Mouse (Mus musculus): ENCODE measurements around the gene Cldn7. TPM values are rescaled to one million over a fixed set of nuclear protein-coding genes. Genes with fewer than 3 reads are reported as not detected.

The Cldn7 gene
- polyA plus RNA-seq, 1 experiment from 2014 or later: 13.4 TPM

DNA sequence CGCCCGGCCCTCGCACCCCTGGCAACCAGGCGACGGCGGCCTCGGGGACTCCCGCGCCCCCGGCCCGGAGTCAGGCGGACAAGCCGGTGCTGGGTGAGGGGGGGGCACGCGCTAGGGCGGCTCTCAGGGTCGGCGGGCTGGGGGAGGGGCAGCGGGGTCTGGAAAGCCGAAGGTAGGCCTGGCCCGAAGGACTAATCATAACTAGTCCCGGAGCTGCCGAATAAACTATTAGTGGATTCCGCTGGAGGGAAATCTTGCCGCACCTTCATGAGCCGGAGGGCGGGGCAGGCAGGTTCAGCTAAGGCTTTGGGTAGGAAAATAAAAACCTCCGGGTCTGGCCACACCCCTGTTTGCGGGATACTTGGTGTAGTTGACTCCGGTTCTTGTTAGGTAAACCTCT, 28.4 kb upstream of the Cldn7 start:
- 0 out of 2 replicates have a peak, but pooled peaks have one; percentile 1 for ATAC-seq (ENCODE audit: low FRiP score, low read depth)
- Histone ChIP-seq H3K36me3 (no peaks in the 10 kb centered on the region), H3K9me3 (no peaks in the 10 kb centered on the region), H3K9ac (peak overlapping the region; percentile 80), H3K4me3 (peak overlapping the region; percentile 64), H3K27ac (no peak overlapping the region), H3K27me3 (peaks cover 18% of the 10 kb centered on the region), H3K4me2 (replicated peaks) (peak overlapping the region; percentile 100), H3K4me1 (peaks cover 48% of the 10 kb centered on the region)
- under 1% methylated on average over 29 of the region's 30 CpGs for WGBS

DNA sequence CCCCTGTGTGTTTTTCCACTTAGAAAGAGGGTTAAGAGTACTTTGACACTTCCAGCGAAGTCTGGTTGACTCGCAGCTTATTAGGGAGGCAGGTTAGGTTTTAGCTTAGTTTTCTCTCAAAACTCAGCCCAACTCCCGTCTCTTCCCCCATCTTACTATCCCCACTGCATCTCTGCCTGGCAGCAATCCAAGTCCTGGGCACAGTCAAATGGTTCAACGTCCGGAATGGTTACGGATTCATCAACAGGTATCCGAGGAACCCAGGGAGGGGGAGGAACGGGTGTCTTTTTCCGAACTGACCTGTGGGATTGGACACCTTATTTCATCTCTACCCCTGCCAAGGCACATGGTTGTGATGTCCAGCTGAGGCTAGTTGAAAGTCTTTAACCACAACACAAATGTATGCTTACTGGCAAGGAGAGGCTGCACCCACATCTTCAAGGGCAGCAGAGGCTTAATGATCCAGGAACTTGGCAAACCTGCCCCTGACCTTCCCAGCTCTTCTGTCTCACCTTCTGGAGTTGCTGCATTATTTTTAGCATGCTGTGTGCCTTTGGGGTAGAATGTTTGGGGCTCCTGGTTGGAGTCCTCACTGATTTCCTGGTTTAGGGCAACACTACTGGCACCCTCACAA, 27.7 kb upstream of the Cldn7 start:
- peak overlapping the region; percentile 80 for H3K9ac ChIP-seq
- no peak overlapping the region for H3K27ac ChIP-seq
- H3K27me3 ChIP-seq: peaks cover 18% of the 10 kb centered on the region
- H3K4me1 ChIP-seq: peaks cover 48% of the 10 kb centered on the region
- H3K4me3 ChIP-seq: peak overlapping the region; percentile 64
- ATAC-seq (ENCODE audit: low FRiP score, low read depth): no peak
- H3K4me2 ChIP-seq (replicated peaks): peak overlapping the region; percentile 100
- 41% methylated on average over 9 of the region's 9 CpGs for WGBS
- H3K36me3 ChIP-seq: peaks cover 4% of the 10 kb centered on the region
- no peaks in the 10 kb centered on the region for H3K9me3 ChIP-seq

DNA sequence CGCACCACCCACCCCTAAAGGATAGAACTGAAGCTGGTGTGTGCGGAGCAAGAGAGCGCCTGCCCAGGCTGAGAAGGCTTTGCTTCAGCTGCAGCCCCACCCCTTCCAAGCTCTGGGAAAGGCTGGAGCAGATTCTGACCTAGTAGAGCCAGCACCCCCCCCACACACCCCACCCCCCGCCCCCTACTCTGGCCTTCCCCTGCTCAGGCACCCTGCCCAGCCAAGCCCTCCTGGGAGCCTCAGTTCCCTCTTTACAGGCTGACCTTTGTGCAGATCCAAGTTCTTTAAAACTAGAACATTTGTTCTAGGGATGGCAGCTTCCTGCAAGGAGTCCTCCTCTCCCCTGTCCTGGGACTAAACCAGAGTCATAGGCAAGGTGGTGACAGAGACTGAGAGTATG, 27.2 kb upstream of the Cldn7 start:
- Histone ChIP-seq H3K4me3 (peak overlapping the region; percentile 64; the same call in 1 of the 2 replicates), H3K4me1 (peaks cover 48% of the 10 kb centered on the region), H3K9me3 (no peaks in the 10 kb centered on the region), H3K9ac (no peak overlapping the region; the same call in 1 of the 2 replicates), H3K4me2 (replicated peaks) (peak overlapping the region; percentile 100), H3K27ac (no peak overlapping the region), H3K36me3 (peaks cover 9% of the 10 kb centered on the region), H3K27me3 (peaks cover 18% of the 10 kb centered on the region)
- 37% methylated on average over 4 of the region's 4 CpGs for WGBS
- no peak for ATAC-seq (ENCODE audit: low FRiP score, low read depth)

DNA sequence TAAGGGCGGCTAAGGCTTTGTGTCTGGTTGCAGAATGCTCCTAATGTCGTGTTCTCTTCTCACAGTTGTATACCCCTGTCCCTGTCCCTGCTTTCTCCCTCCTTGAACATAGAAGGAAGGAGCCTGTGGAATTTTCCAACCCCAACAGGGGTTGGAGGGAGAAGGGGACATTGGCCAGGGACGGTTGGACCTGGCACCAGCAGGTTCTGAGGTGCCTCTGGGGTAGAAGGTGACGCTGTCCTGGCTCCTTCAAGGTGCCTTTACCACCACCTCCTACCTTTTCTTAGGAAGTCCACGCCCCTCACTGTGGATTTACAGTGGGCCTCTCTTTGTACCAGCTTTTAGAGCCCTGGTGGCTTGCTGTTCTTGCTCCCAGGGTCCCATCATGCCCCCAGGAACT, 26.7 kb upstream of the Cldn7 start:
- no peak for ATAC-seq (ENCODE audit: low FRiP score, low read depth)
- Histone ChIP-seq H3K4me3 (no peak overlapping the region), H3K4me2 (replicated peaks) (no peak overlapping the region)

DNA sequence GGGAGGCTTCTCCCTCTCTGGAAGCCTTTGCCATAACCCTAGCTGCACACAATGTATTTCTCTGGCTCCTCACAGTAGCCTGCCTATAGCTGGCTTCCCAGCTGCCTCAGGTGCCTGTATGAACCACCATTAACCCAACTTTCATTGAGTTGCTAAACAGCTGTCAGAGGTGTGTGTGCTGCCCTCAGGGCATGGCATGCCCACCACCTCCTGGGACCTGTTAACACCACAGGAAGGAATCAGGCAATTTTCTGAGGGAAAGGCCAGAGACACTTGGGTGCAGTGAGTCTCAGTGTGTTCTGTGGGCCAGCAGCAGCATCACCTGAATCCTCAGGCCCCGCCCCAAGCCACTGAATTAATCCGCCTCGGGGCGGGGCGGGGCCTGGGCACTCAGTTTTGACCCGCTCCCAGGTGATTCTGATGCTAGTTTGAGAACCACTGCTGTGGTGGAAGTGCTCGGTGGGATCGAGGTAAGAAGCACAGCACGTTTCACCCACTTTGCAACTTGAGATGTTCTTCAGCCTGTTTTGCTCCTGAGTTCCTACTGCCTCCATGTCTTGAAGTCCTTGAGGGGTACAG, 26.1 kb upstream of the Cldn7 start:
- peak overlapping the region; percentile 39 for H3K9ac ChIP-seq
- H3K27ac ChIP-seq: no peak overlapping the region
- peaks cover 48% of the 10 kb centered on the region for H3K4me1 ChIP-seq
- peaks cover 20% of the 10 kb centered on the region for H3K36me3 ChIP-seq
- H3K27me3 ChIP-seq: peaks cover 18% of the 10 kb centered on the region
- no peaks in the 10 kb centered on the region for H3K9me3 ChIP-seq
- 22% methylated on average over 9 of the region's 9 CpGs for WGBS
- H3K4me2 ChIP-seq (replicated peaks): 0 out of 2 replicates have a peak overlapping the region, but pooled peaks have one; percentile 9
- ATAC-seq (ENCODE audit: low FRiP score, low read depth): no peak
- no peak overlapping the region for H3K4me3 ChIP-seq

More for the DNA sequence above, 26.7 kb upstream of the Cldn7 start:
- peaks cover 48% of the 10 kb centered on the region for H3K4me1 ChIP-seq
- WGBS: 66% methylated on average over 5 of the region's 5 CpGs
- H3K36me3 ChIP-seq: peaks cover 14% of the 10 kb centered on the region
- peaks cover 18% of the 10 kb centered on the region for H3K27me3 ChIP-seq
- peak overlapping the region; percentile 39; the same call in 1 of the 2 replicates for H3K9ac ChIP-seq
- H3K27ac ChIP-seq: no peak overlapping the region; the same call in 1 of the 2 replicates
- no peaks in the 10 kb centered on the region for H3K9me3 ChIP-seq

DNA sequence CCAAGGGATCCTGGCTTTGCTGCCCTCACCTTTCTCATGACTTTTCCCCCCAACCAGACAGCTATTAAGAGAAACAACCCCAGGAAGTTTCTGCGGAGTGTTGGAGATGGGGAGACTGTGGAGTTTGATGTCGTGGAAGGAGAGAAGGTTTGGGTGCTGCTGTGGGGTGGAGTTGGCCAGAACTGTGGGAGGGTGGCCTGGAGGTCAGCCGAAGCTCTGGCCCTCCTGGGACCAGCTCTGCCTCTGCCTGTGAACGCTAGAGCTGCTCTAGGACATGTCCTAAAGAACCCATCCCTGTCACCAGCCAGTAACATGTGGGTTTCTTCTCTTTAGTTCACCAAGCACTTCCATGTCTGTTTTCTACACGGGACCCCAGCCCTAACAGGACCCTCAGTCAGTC, 25.4 kb upstream of the Cldn7 start:
- peaks cover 18% of the 10 kb centered on the region for H3K27me3 ChIP-seq
- no peak overlapping the region for H3K9ac ChIP-seq
- ATAC-seq (ENCODE audit: low FRiP score, low read depth): no peak
- H3K4me1 ChIP-seq: peaks cover 44% of the 10 kb centered on the region
- H3K4me2 ChIP-seq (replicated peaks): no peak overlapping the region
- WGBS: 65% methylated on average over 5 of the region's 5 CpGs
- no peaks in the 10 kb centered on the region for H3K9me3 ChIP-seq
- H3K27ac ChIP-seq: no peak overlapping the region
- peaks cover 27% of the 10 kb centered on the region for H3K36me3 ChIP-seq
- H3K4me3 ChIP-seq: no peak overlapping the region

DNA sequence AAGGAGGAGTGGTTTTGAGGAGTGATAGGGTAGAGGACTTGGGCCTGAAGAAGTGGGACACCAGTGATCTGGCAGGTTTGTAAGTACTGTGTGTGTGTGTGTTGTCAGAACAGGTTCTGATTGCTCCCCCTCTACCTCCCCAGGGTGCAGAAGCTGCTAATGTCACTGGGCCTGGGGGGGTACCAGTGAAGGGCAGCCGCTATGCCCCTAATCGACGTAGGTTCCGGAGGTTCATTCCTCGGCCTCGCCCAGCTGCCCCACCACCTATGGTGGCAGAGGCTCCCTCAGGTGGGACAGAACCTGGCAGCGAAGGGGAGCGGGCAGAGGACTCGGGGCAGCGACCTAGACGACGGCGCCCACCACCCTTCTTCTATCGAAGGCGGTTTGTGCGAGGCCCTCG, 24.8 kb upstream of the Cldn7 start:
- Histone ChIP-seq H3K9ac (no peak overlapping the region), H3K27me3 (peaks cover 15% of the 10 kb centered on the region), H3K9me3 (no peaks in the 10 kb centered on the region), H3K27ac (no peak overlapping the region), H3K4me1 (peaks cover 38% of the 10 kb centered on the region), H3K36me3 (peaks cover 33% of the 10 kb centered on the region), H3K4me2 (replicated peaks) (no peak overlapping the region), H3K4me3 (no peak overlapping the region)
- WGBS: 93% methylated on average over 17 of the region's 17 CpGs
- no peak for ATAC-seq (ENCODE audit: low FRiP score, low read depth)

DNA sequence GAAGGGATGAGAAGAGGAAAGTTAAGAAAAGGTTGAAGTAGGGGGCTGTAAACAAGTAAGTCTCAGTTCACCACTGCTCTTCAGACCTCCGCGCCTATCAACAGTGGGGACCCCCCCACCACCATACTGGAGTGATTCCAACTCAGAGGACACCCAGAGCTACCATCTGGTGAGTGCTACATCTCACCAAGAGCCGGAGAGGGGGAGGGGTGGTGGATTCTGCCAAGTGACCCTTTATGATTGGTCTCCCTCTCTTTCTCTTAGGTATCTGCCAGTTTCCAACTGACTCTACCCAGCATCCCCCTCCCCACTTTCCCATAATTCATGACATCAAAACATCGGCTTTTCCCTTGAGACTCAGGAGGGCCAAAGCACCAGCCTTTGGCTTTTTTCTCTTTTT, 23.6 kb upstream of the Cldn7 start:
- H3K9me3 ChIP-seq: no peaks in the 10 kb centered on the region
- H3K36me3 ChIP-seq: peaks cover 45% of the 10 kb centered on the region
- ATAC-seq (ENCODE audit: low FRiP score, low read depth): no peak
- H3K4me3 ChIP-seq: no peak overlapping the region
- peaks cover 14% of the 10 kb centered on the region for H3K27me3 ChIP-seq
- 72% methylated on average over 4 of the region's 4 CpGs for WGBS
- H3K4me2 ChIP-seq (replicated peaks): no peak overlapping the region
- H3K27ac ChIP-seq: no peak overlapping the region
- H3K4me1 ChIP-seq: peaks cover 37% of the 10 kb centered on the region
- H3K9ac ChIP-seq: no peak overlapping the region

DNA sequence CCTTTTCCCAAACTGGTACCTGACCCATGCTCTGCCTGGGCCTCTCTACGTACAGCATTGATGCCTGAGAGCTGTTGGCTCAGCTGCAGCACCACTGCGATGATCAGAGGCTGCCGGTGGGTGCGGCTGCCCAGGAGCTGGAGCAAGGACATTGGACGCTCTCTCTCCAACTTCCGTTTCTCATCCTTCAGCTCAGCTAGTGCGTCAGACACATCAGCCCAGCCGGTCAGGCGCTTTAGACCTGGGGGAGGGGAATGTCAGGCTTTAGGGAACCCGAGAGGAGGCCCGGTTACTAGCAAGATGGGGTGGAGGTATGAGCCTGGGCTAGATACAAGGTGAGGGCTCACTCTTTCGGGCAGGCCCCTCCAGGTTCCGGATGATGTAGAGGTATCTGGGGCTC, 19.4 kb upstream of the Cldn7 start:
- Histone ChIP-seq H3K27me3 (no peaks in the 10 kb centered on the region), H3K9ac (no peak overlapping the region), H3K4me1 (peaks cover 26% of the 10 kb centered on the region), H3K27ac (no peak overlapping the region), H3K4me3 (no peak overlapping the region), H3K36me3 (peaks cover 46% of the 10 kb centered on the region), H3K9me3 (no peaks in the 10 kb centered on the region), H3K4me2 (replicated peaks) (no peak overlapping the region)
- ATAC-seq (ENCODE audit: low FRiP score, low read depth): no peak
- 82% methylated on average over 13 of the region's 13 CpGs for WGBS

DNA sequence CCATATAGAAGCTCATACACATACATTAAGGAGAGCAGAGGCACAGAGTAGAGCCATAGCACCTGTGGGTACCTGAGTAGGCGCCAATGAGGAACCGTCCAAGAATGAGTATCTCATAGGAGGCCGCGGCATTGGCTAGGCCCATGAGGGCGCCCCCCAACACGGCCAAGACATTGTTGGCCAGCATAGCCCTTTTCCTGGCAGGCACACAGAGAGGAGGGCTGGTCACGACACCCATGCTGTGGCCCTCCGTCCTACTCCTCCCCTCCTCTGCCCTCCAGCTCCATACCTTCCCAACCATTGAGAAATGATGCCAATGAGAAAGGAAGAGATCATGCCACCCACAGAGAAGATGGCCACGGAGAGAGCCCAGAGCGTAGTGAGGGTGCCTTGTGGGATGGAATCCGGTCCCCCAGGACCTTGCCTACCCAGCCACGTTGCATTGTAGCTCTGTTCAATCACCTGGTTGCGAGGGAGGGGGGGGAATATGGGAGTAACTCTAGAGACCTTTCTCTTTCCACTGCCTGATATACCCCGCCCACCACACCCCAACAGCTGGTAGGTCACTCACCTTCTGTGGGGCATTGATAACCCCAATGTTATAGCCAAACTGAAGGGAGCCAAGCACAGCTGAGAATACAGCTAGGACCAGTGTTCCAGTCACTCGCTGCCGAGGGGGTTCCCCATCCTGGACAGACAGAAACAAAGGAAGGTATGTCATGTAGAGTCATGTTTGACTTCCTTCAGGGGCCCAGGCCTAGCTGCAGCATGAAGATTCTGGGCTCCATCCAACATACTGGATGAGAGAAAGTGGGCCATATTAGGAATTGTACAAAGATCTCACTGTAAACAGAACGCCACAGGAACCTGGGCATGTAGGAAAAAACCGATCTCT, 18.3 kb upstream of the Cldn7 start:
- peaks cover 26% of the 10 kb centered on the region for H3K4me1 ChIP-seq
- ATAC-seq (ENCODE audit: low FRiP score, low read depth): no peak
- H3K27me3 ChIP-seq: 0 out of 2 replicates have a peak, but pooled peaks cover 5% of the 10 kb centered on the region
- peak overlapping the region; percentile 83 for H3K4me2 ChIP-seq (replicated peaks)
- H3K4me3 ChIP-seq: peak overlapping the region; percentile 61
- 91% methylated on average over 18 of the region's 18 CpGs for WGBS
- peak overlapping the region; percentile 70 for H3K9ac ChIP-seq
- H3K9me3 ChIP-seq: no peaks in the 10 kb centered on the region
- H3K27ac ChIP-seq: peak overlapping the region; percentile 91; the same call in 1 of the 2 replicates
- peaks cover 46% of the 10 kb centered on the region for H3K36me3 ChIP-seq

DNA sequence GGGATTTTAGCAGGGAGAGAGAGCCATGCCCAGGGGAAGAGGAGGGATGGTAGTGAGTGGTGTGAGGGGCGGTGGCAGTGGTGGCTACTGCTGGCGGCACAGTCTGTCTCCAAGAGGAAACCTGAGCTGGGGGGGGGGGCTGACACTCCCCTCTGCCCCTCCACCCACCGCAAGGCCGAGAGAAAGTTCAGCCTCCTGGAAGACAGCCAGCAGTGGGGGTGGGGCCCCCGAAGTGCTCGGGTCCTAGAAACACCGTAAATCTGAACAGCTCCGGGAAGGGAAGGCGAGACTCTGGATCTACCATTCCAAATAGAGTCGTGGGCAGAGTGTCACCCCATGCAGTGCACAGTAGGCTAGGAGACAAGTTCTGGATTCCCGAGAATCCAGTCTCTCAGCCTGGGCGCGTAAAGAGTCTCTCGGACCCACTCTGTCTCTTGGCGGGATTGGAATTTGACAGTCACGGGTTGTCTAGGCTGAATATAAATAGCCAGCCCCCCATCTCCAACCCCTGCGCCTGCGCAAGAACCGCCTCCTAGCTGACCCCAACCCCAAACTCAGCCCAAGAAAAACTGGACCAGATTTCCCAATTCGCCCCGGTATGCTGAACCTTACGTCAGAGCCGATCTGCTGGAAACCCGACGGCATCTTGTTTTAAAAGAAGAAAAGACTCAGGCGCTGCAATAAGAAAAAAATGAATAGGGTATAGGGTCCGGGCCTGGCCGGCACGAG, 17.1 kb upstream of the Cldn7 start:
- 2% methylated on average over 29 of the region's 29 CpGs for WGBS
- Histone ChIP-seq H3K9me3 (no peaks in the 10 kb centered on the region), H3K9ac (peak overlapping the region; percentile 70)

More for the DNA sequence above, 17.1 kb upstream of the Cldn7 start:
- Histone ChIP-seq H3K36me3 (peaks cover 35% of the 10 kb centered on the region), H3K4me3 (peak overlapping the region; percentile 61), H3K27me3 (peaks cover 10% of the 10 kb centered on the region; the same call in 1 of the 2 replicates), H3K4me2 (replicated peaks) (peak overlapping the region; percentile 83), H3K27ac (peak overlapping the region; percentile 91), H3K4me1 (peaks cover 26% of the 10 kb centered on the region)
- peak; percentile 57 for ATAC-seq (ENCODE audit: low FRiP score, low read depth)

All from limb, embryonic 13.5 days (tissue).